Mouse (Mus musculus): ENCODE results near the gene Traf3ip2.

DNA sequence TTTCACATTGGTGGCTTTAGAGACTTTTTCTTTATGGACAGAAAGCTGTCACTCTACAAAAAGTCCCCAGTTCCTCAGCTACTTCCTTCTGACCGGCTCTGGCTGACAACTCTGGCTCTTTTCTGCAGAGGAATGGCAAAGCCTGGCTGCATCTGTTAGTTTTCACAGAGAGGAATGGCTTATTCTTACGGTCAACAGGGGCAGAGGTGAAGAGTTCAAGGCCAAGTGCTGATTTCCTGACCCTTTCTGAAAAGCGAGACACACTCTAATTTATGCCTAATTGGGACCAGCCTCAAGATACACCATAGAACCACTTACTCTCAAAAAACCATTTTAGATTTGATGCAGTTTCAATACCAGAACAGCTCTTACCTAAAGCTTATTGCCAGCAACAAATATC is 61.4 kb downstream of the Traf3ip2 start:
- no peak for TF ChIP-seq CTCF (IDR thresholded peaks at IDR 0.05; ENCODE audit: control insufficient read depth, insufficient read depth, insufficient read length)
- TF ChIP-seq MAX (IDR thresholded peaks at IDR 0.05), result no peak
